Mouse (Mus musculus) adrenal gland, adult 18-20 months (tissue): Measurements from ENCODE around the gene Sycp2. TPM values are rescaled to one million over a fixed set of nuclear protein-coding genes. Genes with fewer than 3 reads are reported as not detected.
"Not testable (repeated sequence)": the region's sequence is repeated elsewhere in the genome, so short reads cannot be mapped to it uniquely, and the experiment has no call there.

Experiments
- DNase-seq, 2 experiments: peaks; one replicate each; pipeline ENCODE4 v3.0.0; 2021 to 2022; ENCODE audit warnings: low spot score in 2 of 2
- total RNA-seq, 2 experiments: library from RNA; stranded (reverse); gene quantifications; 1 replicate in 1 of 2; 2 replicates in 1 of 2; pipeline ENCODE4 v1.2.3; 2021

The Sycp2 gene
- total RNA-seq, 2 experiments from 2014 or later = 0.33 to 0.45 TPM

- peak; percentile 34 to 51 for DNase-seq
Measured at GRCm38 (mm10) chr2:178414261-178415149, 7.0 kb upstream of the Sycp2 start, which contains the start of the genes Ppp1r3d and Fam217b. Ppp1r3d (minus strand) TSS chr2:178414472. Fam217b (plus strand) TSS chr2:178414524.

GRCm38 (mm10) chr2:178413481-178414260 is 6.2 kb upstream of the Sycp2 start:
- DNase-seq = peak in 1 of 2 experiments; percentile 13

DNA sequence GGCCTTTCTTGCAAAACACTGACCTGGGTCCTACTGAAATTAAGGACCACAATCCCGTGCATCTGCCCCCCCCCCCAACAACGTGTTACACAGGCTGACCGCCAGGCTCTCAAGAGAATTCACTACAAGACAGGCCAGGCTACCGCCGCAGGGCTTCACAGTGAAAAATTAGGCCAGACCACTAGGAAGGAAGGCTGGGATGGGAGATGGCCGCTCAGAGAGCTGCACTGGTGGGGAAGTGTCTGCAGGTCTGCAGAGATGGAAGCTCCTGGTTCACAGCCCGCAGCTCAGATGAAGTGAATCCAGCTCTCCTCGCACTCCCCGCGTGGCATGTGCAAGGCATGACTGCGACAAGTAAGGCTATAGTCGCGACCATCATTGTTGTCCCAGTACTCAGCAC is 5.6 kb upstream of the Sycp2 start:
- no peak for DNase-seq

- DNase-seq = no peak
Measured at GRCm38 (mm10) chr2:178412598-178412997, 5.1 kb upstream of the Sycp2 start.

- DNase-seq = no peak
Measured at GRCm38 (mm10) chr2:178410286-178410685, 2.8 kb upstream of the Sycp2 start.

GRCm38 (mm10) chr2:178409024-178409423 is 1.5 kb upstream of the Sycp2 start:
- DNase-seq = no peak

DNA sequence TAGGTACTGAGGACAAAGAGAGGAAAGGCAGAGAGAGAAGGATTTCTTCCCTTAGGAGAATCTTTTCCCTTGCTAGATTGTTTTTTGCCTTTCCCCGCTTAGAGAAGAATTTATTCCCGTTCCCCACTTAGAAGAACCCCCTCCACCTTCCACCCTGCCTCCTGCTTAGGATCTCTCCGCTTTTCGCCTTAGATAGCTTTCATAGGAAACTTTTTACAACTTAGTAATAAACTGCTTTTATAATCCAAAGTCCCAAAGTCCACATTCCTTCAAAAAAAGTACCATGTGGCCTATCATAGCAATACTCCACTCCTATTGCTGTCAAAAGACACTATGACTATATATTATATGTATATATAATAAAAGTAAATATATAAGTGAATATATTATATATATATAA is 64.9 kb downstream of the Sycp2 start:
- no peak for DNase-seq

GRCm38 (mm10) chr2:178342105-178342504 is 65.4 kb downstream of the Sycp2 start:
- DNase-seq = not testable (repeated sequence)

- DNase-seq = no peak
Measured at GRCm38 (mm10) chr2:178339044-178339443, 68.4 kb downstream of the Sycp2 start.

- no peak for DNase-seq
Measured at GRCm38 (mm10) chr2:178337878-178338277, 69.6 kb downstream of the Sycp2 start.

DNA sequence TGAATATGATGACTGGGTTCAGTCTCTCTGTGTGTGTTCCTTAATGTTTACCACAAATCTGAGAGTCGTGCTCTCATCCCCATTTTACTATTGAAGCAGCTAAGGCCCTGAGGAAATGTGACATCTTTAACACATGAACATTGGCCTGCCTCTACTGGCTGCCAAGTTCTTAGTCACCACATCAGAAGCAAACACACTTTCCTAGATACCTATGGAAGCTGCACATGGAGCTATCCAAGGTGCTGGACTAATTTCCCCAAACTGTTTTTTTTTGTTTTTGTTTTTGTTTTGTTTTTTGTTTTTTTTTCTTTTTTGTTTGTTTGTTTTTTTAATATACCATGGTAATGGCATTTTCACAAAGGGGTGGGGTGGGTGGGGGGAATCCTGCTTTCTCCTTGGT is 77.5 kb downstream of the Sycp2 start:
- DNase-seq = no peak

DNA sequence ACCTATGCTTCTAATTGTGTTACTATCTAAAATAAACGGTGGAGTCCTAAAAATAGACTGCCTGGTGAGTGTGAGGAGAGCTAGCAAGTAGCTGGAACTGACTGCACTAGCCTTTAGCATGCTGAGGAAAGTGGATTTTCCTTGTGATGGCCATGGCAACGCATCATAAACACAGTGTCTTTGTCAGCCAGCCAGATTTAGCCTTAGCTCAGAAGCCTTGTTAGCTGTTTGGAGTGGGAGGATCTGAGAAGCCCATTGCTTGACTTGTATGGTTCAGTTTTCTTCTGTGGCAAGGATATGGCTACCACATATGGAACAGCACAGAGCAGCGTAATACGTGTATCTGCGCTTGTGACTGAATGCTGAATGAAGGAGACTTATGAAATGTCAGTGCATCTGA is 77.9 kb downstream of the Sycp2 start:
- DNase-seq = no peak

GRCm38 (mm10) chr2:178327466-178328040 is 79.9 kb downstream of the Sycp2 start:
- peak; percentile 6 to 36 for DNase-seq

DNA sequence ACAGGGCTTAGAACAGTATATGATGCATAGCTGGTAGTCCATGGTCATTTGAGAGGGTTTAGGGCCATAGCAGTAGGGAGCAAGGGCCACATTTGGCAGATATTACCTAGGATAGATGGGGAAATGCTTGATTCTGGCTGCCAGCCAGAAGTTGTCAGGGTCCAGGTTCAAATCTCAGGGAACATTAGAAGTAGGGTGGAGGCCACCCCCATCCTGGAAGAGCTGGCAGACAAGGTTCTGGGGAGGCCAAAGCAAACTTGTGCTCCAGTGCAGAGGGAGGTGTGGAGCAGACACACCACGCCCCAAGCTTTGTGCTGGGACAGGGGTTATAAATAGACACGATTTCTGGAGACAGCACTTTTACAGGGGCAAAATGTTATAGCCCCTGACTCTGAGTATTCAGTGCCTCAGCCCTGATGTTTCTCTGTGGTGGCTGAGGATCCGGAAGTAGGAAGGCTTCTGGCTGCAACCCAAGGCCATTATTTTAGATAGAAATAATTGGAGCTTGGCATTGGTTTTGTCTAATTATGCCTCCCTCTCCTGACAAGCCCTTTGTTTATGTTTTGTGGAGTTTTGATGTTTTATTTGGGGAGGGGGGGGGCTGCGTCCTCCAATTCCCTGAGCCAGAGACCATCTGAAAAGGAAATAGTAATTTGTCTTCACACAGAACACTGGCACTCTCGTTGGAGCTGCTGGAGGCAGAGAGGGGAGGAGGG is 80.6 kb downstream of the Sycp2 start:
- no peak for DNase-seq

DNA sequence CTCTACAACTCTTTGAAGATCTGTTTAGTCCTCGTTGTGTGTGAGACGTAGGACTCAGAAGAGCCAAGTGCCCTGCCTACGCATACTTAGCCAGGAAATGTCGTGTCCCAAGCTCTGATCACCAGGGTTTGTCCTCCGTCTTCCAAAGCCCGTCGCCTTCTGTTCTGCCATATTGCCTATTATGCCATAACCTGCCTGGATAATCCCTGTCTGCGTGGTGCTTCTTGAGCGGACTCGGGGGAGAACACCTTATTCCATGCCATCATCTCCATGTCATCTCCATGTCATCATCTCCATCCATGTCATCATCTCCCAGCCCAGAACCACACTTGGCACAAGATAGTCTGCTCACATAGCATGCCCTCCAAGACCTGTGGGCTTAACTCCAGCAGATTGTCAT is 81.4 kb downstream of the Sycp2 start:
- no peak for DNase-seq

DNA sequence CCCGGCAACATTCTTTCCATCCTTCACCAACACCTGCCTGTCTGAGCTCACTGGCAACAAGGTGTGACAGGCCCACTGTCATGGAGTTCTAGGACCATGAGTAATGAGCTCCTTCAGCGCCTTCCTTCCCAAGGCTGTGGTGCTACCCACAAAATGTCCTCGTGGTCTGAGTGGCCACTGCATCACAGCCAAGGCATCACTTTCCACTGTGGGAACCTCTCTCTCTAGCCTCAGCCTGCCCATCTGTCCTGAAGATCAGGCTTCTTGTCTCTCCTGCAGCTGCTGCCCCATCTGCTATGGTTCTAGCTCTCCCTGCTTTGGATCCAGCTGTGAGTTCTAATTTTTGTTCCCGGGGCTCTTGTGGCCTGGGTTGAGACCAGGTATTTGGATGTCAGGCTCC is 82.7 kb downstream of the Sycp2 start:
- no peak for DNase-seq

- DNase-seq = no peak
Measured at GRCm38 (mm10) chr2:178324410-178324809, 83.1 kb downstream of the Sycp2 start.

DNA sequence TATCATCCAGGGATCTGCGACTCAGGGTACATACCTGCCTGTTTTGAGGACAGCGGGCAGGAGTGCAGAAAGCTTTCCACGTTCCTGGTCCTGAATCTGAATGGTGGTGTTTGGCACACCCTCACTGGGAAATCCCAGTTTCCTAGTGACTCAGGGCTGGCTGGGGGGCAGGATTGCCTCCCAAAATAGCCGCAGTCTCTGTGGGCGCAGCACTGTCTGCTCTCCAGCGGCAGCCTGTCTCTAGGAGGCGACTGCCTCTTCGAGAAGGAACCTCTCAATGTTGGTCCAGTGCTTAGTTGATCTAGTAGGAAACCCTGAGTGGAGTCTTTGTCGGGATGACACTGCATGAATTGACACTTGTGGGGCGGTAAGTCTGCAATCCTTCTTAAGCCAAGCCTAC is 86.2 kb downstream of the Sycp2 start:
- no peak for DNase-seq

- no peak for DNase-seq
Measured at GRCm38 (mm10) chr2:178319766-178320165, 87.7 kb downstream of the Sycp2 start.

GRCm38 (mm10) chr2:178316281-178316680 is 91.2 kb downstream of the Sycp2 start:
- no peak for DNase-seq

GRCm38 (mm10) chr2:178313539-178313938 is 93.9 kb downstream of the Sycp2 start:
- DNase-seq = no peak
